Mouse (Mus musculus): ENCODE results near the gene Liph.

DNA sequence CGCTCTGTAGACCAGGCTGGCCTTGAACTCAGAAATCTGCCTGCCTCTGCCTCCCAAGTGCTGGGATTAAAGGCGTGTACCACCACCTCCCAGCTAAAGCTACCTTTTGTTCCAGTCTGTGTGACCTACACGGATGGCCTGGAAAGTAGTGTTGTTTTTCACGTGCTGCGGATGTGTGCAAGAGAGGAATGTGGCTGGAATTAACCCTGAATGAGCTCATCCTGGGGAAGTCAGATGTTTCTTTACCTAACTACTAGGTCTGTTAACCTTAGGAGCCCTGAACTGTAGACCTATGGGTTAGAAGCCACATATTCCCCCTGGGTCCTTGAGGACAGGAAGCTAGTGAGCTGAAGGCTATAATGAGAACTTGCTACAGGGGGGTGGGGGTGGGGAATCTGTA lies 7.5 kb downstream of the Liph start:
- TF ChIP-seq CTCF (IDR thresholded peaks at IDR 0.05; ENCODE audit: low read depth): no peak
- TF ChIP-seq EP300 (IDR thresholded peaks at IDR 0.05; ENCODE audit: low read depth): no peak

Measured in liver, postnatal 0 days (tissue).